8 mouse cellular contexts compared by ENCODE assay signal in genomic region chr3:89340465-89340864, GRCm38 (mm10). TPM values are rescaled to one million over a fixed set of nuclear protein-coding genes. Genes with fewer than 3 reads are reported as not detected.
A peak's percentile ranks its signal among the peaks of the same experiment; 100 is the strongest.
DNase-seq lines count a peak whose midpoint lies in the region; ATAC-seq and TF ChIP-seq lines count a peak whose summit lies in the region.

No protein-coding gene starts in this region.

- WGBS in kidney, adult 2 months = 13% methylated on average over 11 of the region's 11 CpGs
- 11% methylated on average over 11 of the region's 11 CpGs for WGBS in liver, embryonic 12.5 days (ENCODE audit: insufficient replicate concordance)
- WGBS in stomach, embryonic 16.5 days = 5% methylated on average over 11 of the region's 11 CpGs

- DNase-seq in 416B (ENCODE audit: low read depth) = peak; percentile 63
- peak; percentile 70 for DNase-seq in adipocyte (ENCODE audit: low spot score)
- peak; percentile 91 for DNase-seq in embryo, embryonic 10 days (ENCODE audit: low spot score)
- DNase-seq in gastrocnemius, postnatal 4 days (ENCODE audit: low spot score in 2 of 2) = peak; percentile 66 to 75
- peak; percentile 72 for DNase-seq in kidney, adult 2 months
- DNase-seq in natural killer cell, adult 2 months (ENCODE audit: low spot score in 2 of 2) = peak; percentile 67 to 78

- no peaks in the 10 kb centered on the region for H3K27me3 ChIP-seq in kidney, adult 2 months (replicated peaks; ENCODE audit: control insufficient read depth, insufficient read depth, low read length)
- peaks cover 43% of the 10 kb centered on the region for H3K27me3 ChIP-seq in liver, embryonic 12.5 days (replicated peaks)
- no peaks in the 10 kb centered on the region for H3K27me3 ChIP-seq in stomach, embryonic 16.5 days (ENCODE audit: control insufficient read depth, insufficient read depth, low read length)

- H3K9me3 ChIP-seq in liver, embryonic 12.5 days (replicated peaks) = no peaks in the 10 kb centered on the region
- no peaks in the 10 kb centered on the region for H3K9me3 ChIP-seq in stomach, embryonic 16.5 days (replicated peaks; ENCODE audit: control insufficient read depth, low read length)

- no peak; the same call in 1 of the 2 replicates for ATAC-seq in liver, embryonic 12.5 days
- ATAC-seq in stomach, embryonic 16.5 days (ENCODE audit: insufficient read depth, low FRiP score) = 0 out of 2 replicates have a peak, but pooled peaks have one; percentile 4

- TF ChIP-seq CTCF in kidney, adult 2 months (conservative IDR thresholded peaks at IDR 0.05; ENCODE audit: insufficient read depth, insufficient read length, low read depth, low read length) = peak; percentile 97

- no peak overlapping the region for H3K4me3 ChIP-seq in kidney, adult 2 months (ENCODE audit: insufficient read depth, low read depth, low read length)
- 0 out of 2 replicates have a peak overlapping the region, but pooled peaks have one; percentile 8 for H3K4me3 ChIP-seq in liver, embryonic 12.5 days
- peak overlapping the region; percentile 25; the same call in 1 of the 2 replicates for H3K4me3 ChIP-seq in stomach, embryonic 16.5 days (replicated peaks; ENCODE audit: low read length)

- H3K4me2 ChIP-seq in liver, embryonic 12.5 days = peak overlapping the region; percentile 41
- peak overlapping the region; percentile 52 for H3K4me2 ChIP-seq in stomach, embryonic 16.5 days (ENCODE audit: low read depth, low read length)

- H3K27ac ChIP-seq in kidney, adult 2 months (ENCODE audit: insufficient read depth, low read depth, low read length) = no peak overlapping the region
- H3K27ac ChIP-seq in liver, embryonic 12.5 days = no peak overlapping the region
- H3K27ac ChIP-seq in stomach, embryonic 16.5 days (ENCODE audit: low read length) = no peak overlapping the region

- H3K36me3 ChIP-seq in kidney, adult 2 months (ENCODE audit: control insufficient read depth, insufficient read depth, low read length) = no peaks in the 10 kb centered on the region
- no peaks in the 10 kb centered on the region for H3K36me3 ChIP-seq in liver, embryonic 12.5 days
- peaks cover 5% of the 10 kb centered on the region; the same call in 1 of the 2 replicates for H3K36me3 ChIP-seq in stomach, embryonic 16.5 days (ENCODE audit: control insufficient read depth, insufficient read depth, low read length)

- no peak overlapping the region for H3K9ac ChIP-seq in liver, embryonic 12.5 days
- peak overlapping the region; percentile 55; the same call in 1 of the 2 replicates for H3K9ac ChIP-seq in stomach, embryonic 16.5 days (ENCODE audit: low read length)

- TF ChIP-seq POLR2A in kidney, adult 2 months (IDR thresholded peaks at IDR 0.05; ENCODE audit: low read depth, low read length) = no peak

- no peaks in the 10 kb centered on the region for H3K4me1 ChIP-seq in kidney, adult 2 months (ENCODE audit: control insufficient read depth, insufficient read depth, low read length)
- peaks cover 20% of the 10 kb centered on the region for H3K4me1 ChIP-seq in liver, embryonic 12.5 days
- peaks cover 39% of the 10 kb centered on the region for H3K4me1 ChIP-seq in stomach, embryonic 16.5 days (ENCODE audit: control insufficient read depth, insufficient read depth, low read length)

RNA-seq across cellular contexts. Expression of gene Efna4, which starts 2.6 kb away (rescaled TPM):
- total RNA-seq in gastrocnemius, postnatal 4 days (2021) = 1 to 10 TPM; 2.6 to 2.8 TPM
- polyA plus RNA-seq in kidney, adult 2 months (2012; rRNA removed) = 8.2 and 10.4 TPM in 2 replicates
- 2.1 and 2.3 TPM in 2 replicates for polyA plus RNA-seq in liver, embryonic 12.5 days (2016; fragmentation: Nextera tagmentation; extraction: Ambion mirVana)
- polyA plus RNA-seq in stomach, embryonic 16.5 days (2015; fragmentation: Nextera tagmentation; extraction: Ambion mirVana) = 15.0 and 15.5 TPM in 2 replicates

RNA-seq across cellular contexts. Expression of gene Adam15, which starts 9.3 kb away (rescaled TPM):
- total RNA-seq in gastrocnemius, postnatal 4 days (2021) = 10 to 100 TPM; 54.6 to 55.8 TPM
- polyA plus RNA-seq in kidney, adult 2 months (2012; rRNA removed) = 95.1 and 111 TPM in 2 replicates
- polyA plus RNA-seq in liver, embryonic 12.5 days (2016; fragmentation: Nextera tagmentation; extraction: Ambion mirVana) = 14.1 and 14.5 TPM in 2 replicates
- 61.1 and 69.5 TPM in 2 replicates for polyA plus RNA-seq in stomach, embryonic 16.5 days (2015; fragmentation: Nextera tagmentation; extraction: Ambion mirVana)

RNA-seq across cellular contexts. Expression of gene Efna3, which starts 17.7 kb away (rescaled TPM):
- not detected for total RNA-seq in gastrocnemius, postnatal 4 days (2021)
- polyA plus RNA-seq in kidney, adult 2 months (2012; rRNA removed) = 2.4 and 4.2 TPM in 2 replicates
- 0.65 and 1.0 TPM in 2 replicates for polyA plus RNA-seq in liver, embryonic 12.5 days (2016; fragmentation: Nextera tagmentation; extraction: Ambion mirVana)
- polyA plus RNA-seq in stomach, embryonic 16.5 days (2015; fragmentation: Nextera tagmentation; extraction: Ambion mirVana) = 13.0 and 16.0 TPM in 2 replicates

RNA-seq across cellular contexts. Expression of gene Dcst2, which starts 21.3 kb away (rescaled TPM):
- total RNA-seq in gastrocnemius, postnatal 4 days (2021) = under 1 TPM; 0.12 to 0.16 TPM
- polyA plus RNA-seq in kidney, adult 2 months (2012; rRNA removed) = 0.38 and 0.41 TPM in 2 replicates
- 0.05 and 0.06 TPM in 2 replicates for polyA plus RNA-seq in liver, embryonic 12.5 days (2016; fragmentation: Nextera tagmentation; extraction: Ambion mirVana)
- polyA plus RNA-seq in stomach, embryonic 16.5 days (2015; fragmentation: Nextera tagmentation; extraction: Ambion mirVana) = 0.45 and 0.49 TPM in 2 replicates

RNA-seq across cellular contexts. Expression of gene Dcst1, which starts 24.6 kb away (rescaled TPM):
- total RNA-seq in gastrocnemius, postnatal 4 days (2021) = under 1 TPM; 0.27 to 0.34 TPM
- polyA plus RNA-seq in kidney, adult 2 months (2012; rRNA removed) = 1.8 and 2.2 TPM in 2 replicates
- not detected in 2 replicates for polyA plus RNA-seq in liver, embryonic 12.5 days (2016; fragmentation: Nextera tagmentation; extraction: Ambion mirVana)
- polyA plus RNA-seq in stomach, embryonic 16.5 days (2015; fragmentation: Nextera tagmentation; extraction: Ambion mirVana) = 0.70 and 0.89 TPM in 2 replicates
